Comparison of ENCODE assay signal across 19 mouse cellular contexts in genomic region chr3:108068826-108069225, GRCm38 (mm10). TPM values are rescaled to one million over a fixed set of nuclear protein-coding genes. Genes with fewer than 3 reads are reported as not detected.
DNase-seq lines count a peak whose midpoint lies in the region; ATAC-seq and TF ChIP-seq lines count a peak whose summit lies in the region.
"Had no signal": no experiment of that assay in that cellular context is flagged by ENCODE, and none has a peak within 500 bp of the region (broad histone marks: within the 10 kb centered on the region; RNA-seq: fewer than 3 reads in every experiment).

No protein-coding gene starts in this region.

- 0% methylated on average over 1 of the region's 1 CpGs for whole genome bisulfite sequencing in kidney, embryonic 15.5 days
- 10% methylated on average over 1 of the region's 1 CpGs for WGBS in embryonic facial prominence, embryonic 10.5 days
- 4% methylated on average over 1 of the region's 1 CpGs for WGBS in intestine, postnatal 0 days
- 28% methylated on average over 1 of the region's 1 CpGs for WGBS in stomach, postnatal 0 days
- 52% methylated on average over 1 of the region's 1 CpGs for WGBS in midbrain, embryonic 16.5 days

- H3K4me2 ChIP-seq in kidney, embryonic 15.5 days, result no peak overlapping the region
- H3K4me2 ChIP-seq in intestine, postnatal 0 days (replicated peaks; ENCODE audit: low read depth), result peak overlapping the region; percentile 59
- no peak overlapping the region for H3K4me2 ChIP-seq in stomach, postnatal 0 days (replicated peaks; ENCODE audit: low read depth)
- H3K4me2 ChIP-seq in midbrain, embryonic 16.5 days (ENCODE audit: low read length), result no peak overlapping the region
- H3K4me2 ChIP-seq: embryonic facial prominence, embryonic 12.5 days; limb, embryonic 12.5 days; midbrain, embryonic 12.5 days; neural tube, embryonic 15.5 days had no signal

- H3K27me3 ChIP-seq in kidney, embryonic 15.5 days, result no peaks in the 10 kb centered on the region
- no peaks in the 10 kb centered on the region for H3K27me3 ChIP-seq in embryonic facial prominence, embryonic 10.5 days (replicated peaks; ENCODE audit: low read depth, poor library complexity, severe bottlenecking)
- H3K27me3 ChIP-seq in intestine, postnatal 0 days (replicated peaks; ENCODE audit: control insufficient read depth, insufficient read depth, low read length), result no peaks in the 10 kb centered on the region
- no peaks in the 10 kb centered on the region for H3K27me3 ChIP-seq in stomach, postnatal 0 days (ENCODE audit: control insufficient read depth, insufficient read depth, low read length)
- no peaks in the 10 kb centered on the region for H3K27me3 ChIP-seq in midbrain, embryonic 16.5 days (ENCODE audit: control insufficient read depth, insufficient read depth, low read depth, low read length)
- H3K27me3 ChIP-seq: embryonic facial prominence, embryonic 12.5 days; limb, embryonic 12.5 days; midbrain, embryonic 12.5 days; neural tube, embryonic 15.5 days had no signal

- H3K9me3 ChIP-seq in kidney, embryonic 15.5 days (replicated peaks), result no peaks in the 10 kb centered on the region
- H3K9me3 ChIP-seq in embryonic facial prominence, embryonic 10.5 days, result no peaks in the 10 kb centered on the region
- no peaks in the 10 kb centered on the region for H3K9me3 ChIP-seq in intestine, postnatal 0 days (ENCODE audit: control insufficient read depth)
- H3K9me3 ChIP-seq in stomach, postnatal 0 days (ENCODE audit: control insufficient read depth, low read length), result no peaks in the 10 kb centered on the region
- no peaks in the 10 kb centered on the region for H3K9me3 ChIP-seq in midbrain, embryonic 16.5 days (replicated peaks; ENCODE audit: control insufficient read depth, low read length, poor library complexity, severe bottlenecking)
- H3K9me3 ChIP-seq: embryonic facial prominence, embryonic 12.5 days; G1E; limb, embryonic 12.5 days; midbrain, embryonic 12.5 days; neural tube, embryonic 15.5 days had no signal

- no peak for ATAC-seq in kidney, embryonic 15.5 days (replicated peaks; ENCODE audit: low FRiP score)
- peak; percentile 6 for ATAC-seq in intestine, postnatal 0 days
- no peak for ATAC-seq in stomach, postnatal 0 days (ENCODE audit: low FRiP score, low TSS enrichment)
- no peak for ATAC-seq in granulocyte monocyte progenitor cell, adult 5-6 weeks (replicated peaks; ENCODE audit: poor library complexity, severe bottlenecking)
- no peak for ATAC-seq in midbrain, embryonic 16.5 days
- ATAC-seq: forebrain, embryonic 16.5 days; hindbrain, postnatal 0 days had no signal

- H3K4me3 ChIP-seq in kidney, embryonic 15.5 days (replicated peaks), result no peak overlapping the region
- no peak overlapping the region for H3K4me3 ChIP-seq in embryonic facial prominence, embryonic 10.5 days
- peak overlapping the region; percentile 20; the same call in 1 of the 2 replicates for H3K4me3 ChIP-seq in intestine, postnatal 0 days (ENCODE audit: low read depth, low read length)
- no peak overlapping the region for H3K4me3 ChIP-seq in stomach, postnatal 0 days (ENCODE audit: low read depth, low read length)
- H3K4me3 ChIP-seq in midbrain, embryonic 16.5 days (ENCODE audit: low read depth, low read length), result no peak overlapping the region
- H3K4me3 ChIP-seq: embryonic facial prominence, embryonic 12.5 days; limb, embryonic 12.5 days; midbrain, embryonic 12.5 days; myocyte; neural tube, embryonic 15.5 days had no signal

- H3K9ac ChIP-seq in kidney, embryonic 15.5 days, result no peak overlapping the region
- H3K9ac ChIP-seq in intestine, postnatal 0 days (ENCODE audit: low read depth, low read length), result 0 out of 2 replicates have a peak overlapping the region, but pooled peaks have one; percentile 22
- no peak overlapping the region for H3K9ac ChIP-seq in stomach, postnatal 0 days (ENCODE audit: low read length)
- H3K9ac ChIP-seq in midbrain, embryonic 16.5 days (ENCODE audit: low read depth, low read length), result no peak overlapping the region
- H3K9ac ChIP-seq: embryonic facial prominence, embryonic 12.5 days; limb, embryonic 12.5 days; midbrain, embryonic 12.5 days; neural tube, embryonic 15.5 days had no signal

- H3K36me3 ChIP-seq in kidney, embryonic 15.5 days, result peaks cover 11% of the 10 kb centered on the region; the same call in 1 of the 2 replicates
- H3K36me3 ChIP-seq in embryonic facial prominence, embryonic 10.5 days (replicated peaks), result peaks cover 16% of the 10 kb centered on the region
- H3K36me3 ChIP-seq in intestine, postnatal 0 days (ENCODE audit: control insufficient read depth, insufficient read depth), result peaks cover 3% of the 10 kb centered on the region; the same call in 1 of the 2 replicates
- no peaks in the 10 kb centered on the region for H3K36me3 ChIP-seq in stomach, postnatal 0 days (ENCODE audit: control insufficient read depth, insufficient read depth, low read length)
- H3K36me3 ChIP-seq in midbrain, embryonic 16.5 days (ENCODE audit: control insufficient read depth, insufficient read depth, low read length), result 0 out of 2 replicates have a peak, but pooled peaks cover 3% of the 10 kb centered on the region
- H3K36me3 ChIP-seq: embryonic facial prominence, embryonic 12.5 days had no signal

- H3K4me1 ChIP-seq in kidney, embryonic 15.5 days, result peaks cover 17% of the 10 kb centered on the region; the same call in 1 of the 2 replicates
- peaks cover 7% of the 10 kb centered on the region; the same call in 1 of the 2 replicates for H3K4me1 ChIP-seq in embryonic facial prominence, embryonic 10.5 days
- H3K4me1 ChIP-seq in intestine, postnatal 0 days (replicated peaks; ENCODE audit: control insufficient read depth, insufficient read depth, low read length), result no peaks in the 10 kb centered on the region
- H3K4me1 ChIP-seq in stomach, postnatal 0 days (replicated peaks; ENCODE audit: control insufficient read depth, insufficient read depth), result no peaks in the 10 kb centered on the region
- no peaks in the 10 kb centered on the region; the same call in 1 of the 2 replicates for H3K4me1 ChIP-seq in midbrain, embryonic 16.5 days (ENCODE audit: control insufficient read depth, insufficient read depth, low read length)
- H3K4me1 ChIP-seq: embryonic facial prominence, embryonic 12.5 days had no signal

- no peak for TF ChIP-seq EP300 in stomach, postnatal 0 days (optimal IDR thresholded peaks at IDR 0.05)

- no peak for DNase-seq in kidney, adult 18-20 months
- no peak for DNase-seq in embryonic facial prominence, embryonic 10.5 days (ENCODE audit: low spot score)
- DNase-seq in stomach, postnatal 0 days (ENCODE audit: low spot score), result no peak
- DNase-seq: adrenal gland, adult 8-10 months; cerebellum, adult 11-12 months; layer of hippocampus, adult 9-11 months; right cerebral cortex, postnatal 4 days had no signal

- H3K27ac ChIP-seq in kidney, embryonic 15.5 days, result peak overlapping the region; percentile 14
- peak overlapping the region; percentile 26; the same call in 1 of the 2 replicates for H3K27ac ChIP-seq in embryonic facial prominence, embryonic 10.5 days (replicated peaks)
- peak overlapping the region; percentile 84 for H3K27ac ChIP-seq in intestine, postnatal 0 days (ENCODE audit: low read depth, low read length)
- H3K27ac ChIP-seq in stomach, postnatal 0 days (replicated peaks), result peak overlapping the region; percentile 30; the same call in 1 of the 2 replicates
- H3K27ac ChIP-seq in midbrain, embryonic 16.5 days (ENCODE audit: low read length), result no peak overlapping the region
- H3K27ac ChIP-seq: embryonic facial prominence, embryonic 12.5 days; hindbrain, postnatal 0 days; limb, embryonic 12.5 days; midbrain, embryonic 12.5 days; neural tube, embryonic 15.5 days had no signal

- TF ChIP-seq CTCF in intestine, postnatal 0 days (IDR thresholded peaks at IDR 0.05; ENCODE audit: low read depth), result no peak
- TF ChIP-seq CTCF in stomach, postnatal 0 days (IDR thresholded peaks at IDR 0.05; ENCODE audit: low read depth), result no peak

RNA-seq across cellular contexts. Expression of gene Ampd2, which starts 17.6 kb away (rescaled TPM):
- polyA plus RNA-seq in kidney, embryonic 15.5 days (2015; fragmentation: Nextera tagmentation; extraction: Ambion mirVana), result 59.3 and 66.2 TPM in 2 replicates
- polyA plus RNA-seq in embryonic facial prominence, embryonic 10.5 days (2016; fragmentation: Nextera tagmentation; extraction: Ambion mirVana), result 69.4 and 70.6 TPM in 2 replicates
- 17.6 and 18.2 TPM in 2 replicates for polyA plus RNA-seq in intestine, postnatal 0 days (2015; fragmentation: Nextera tagmentation; extraction: Ambion mirVana)
- 20.2 and 20.7 TPM in 2 replicates for polyA plus RNA-seq in stomach, postnatal 0 days (2015; fragmentation: Nextera tagmentation; extraction: Ambion mirVana)
- total RNA-seq in granulocyte monocyte progenitor cell, adult 5-6 weeks (2014; fragmentation: Nextera tagmentation), result 126 and 158 TPM in 2 replicates
- 54.6 and 69.6 TPM in 2 replicates for total RNA-seq in granulocyte monocyte progenitor cell, adult 5-6 weeks (2017)
- polyA plus RNA-seq in midbrain, embryonic 16.5 days (2015; fragmentation: Nextera tagmentation; extraction: Ambion mirVana), result 71.2 and 72.4 TPM in 2 replicates

RNA-seq across cellular contexts. Expression of gene Gnat2, which starts 23.8 kb away (rescaled TPM):
- 0.68 and 1.9 TPM in 2 replicates for polyA plus RNA-seq in kidney, embryonic 15.5 days (2015; fragmentation: Nextera tagmentation; extraction: Ambion mirVana)
- 0.90 and 1.3 TPM in 2 replicates for polyA plus RNA-seq in embryonic facial prominence, embryonic 10.5 days (2016; fragmentation: Nextera tagmentation; extraction: Ambion mirVana)
- 0.43 and 0.80 TPM in 2 replicates for polyA plus RNA-seq in intestine, postnatal 0 days (2015; fragmentation: Nextera tagmentation; extraction: Ambion mirVana)
- 0.59 and 0.71 TPM in 2 replicates for polyA plus RNA-seq in stomach, postnatal 0 days (2015; fragmentation: Nextera tagmentation; extraction: Ambion mirVana)
- total RNA-seq in granulocyte monocyte progenitor cell, adult 5-6 weeks (2014; fragmentation: Nextera tagmentation), result 1.9 and 2.2 TPM in 2 replicates
- total RNA-seq in granulocyte monocyte progenitor cell, adult 5-6 weeks (2017), result 2.5 TPM in 1 of 2 replicates, not detected in the other
- polyA plus RNA-seq in midbrain, embryonic 16.5 days (2015; fragmentation: Nextera tagmentation; extraction: Ambion mirVana), result 0.15 and 0.19 TPM in 2 replicates
- total RNA-seq: hindbrain, postnatal 0 days had no signal

RNA-seq across cellular contexts. Expression of gene Gstm4, which starts 24.1 kb away (rescaled TPM):
- polyA plus RNA-seq in kidney, embryonic 15.5 days (2015; fragmentation: Nextera tagmentation; extraction: Ambion mirVana), result 15.9 and 18.8 TPM in 2 replicates
- polyA plus RNA-seq in embryonic facial prominence, embryonic 10.5 days (2016; fragmentation: Nextera tagmentation; extraction: Ambion mirVana), result 12.9 and 13.2 TPM in 2 replicates
- 28.4 and 30.5 TPM in 2 replicates for polyA plus RNA-seq in intestine, postnatal 0 days (2015; fragmentation: Nextera tagmentation; extraction: Ambion mirVana)
- polyA plus RNA-seq in stomach, postnatal 0 days (2015; fragmentation: Nextera tagmentation; extraction: Ambion mirVana), result 19.4 and 19.6 TPM in 2 replicates
- 21.7 and 31.2 TPM in 2 replicates for total RNA-seq in granulocyte monocyte progenitor cell, adult 5-6 weeks (2014; fragmentation: Nextera tagmentation)
- total RNA-seq in granulocyte monocyte progenitor cell, adult 5-6 weeks (2017), result 16.3 and 35.5 TPM in 2 replicates
- polyA plus RNA-seq in midbrain, embryonic 16.5 days (2015; fragmentation: Nextera tagmentation; extraction: Ambion mirVana), result 22.2 and 23.1 TPM in 2 replicates
- total RNA-seq: G1E had no signal
- polyA plus RNA-seq: G1E had no signal

RNA-seq across cellular contexts. Expression of gene Gstm1, which starts 51.1 kb away (rescaled TPM):
- polyA plus RNA-seq in kidney, embryonic 15.5 days (2015; fragmentation: Nextera tagmentation; extraction: Ambion mirVana), result 75.6 and 93.6 TPM in 2 replicates
- polyA plus RNA-seq in embryonic facial prominence, embryonic 10.5 days (2016; fragmentation: Nextera tagmentation; extraction: Ambion mirVana), result 32.4 and 35.2 TPM in 2 replicates
- polyA plus RNA-seq in intestine, postnatal 0 days (2015; fragmentation: Nextera tagmentation; extraction: Ambion mirVana), result 92.7 and 96.3 TPM in 2 replicates
- 892 and 954 TPM in 2 replicates for polyA plus RNA-seq in stomach, postnatal 0 days (2015; fragmentation: Nextera tagmentation; extraction: Ambion mirVana)
- 1,142 and 1,261 TPM in 2 replicates for total RNA-seq in granulocyte monocyte progenitor cell, adult 5-6 weeks (2014; fragmentation: Nextera tagmentation)
- total RNA-seq in granulocyte monocyte progenitor cell, adult 5-6 weeks (2017), result 468 and 672 TPM in 2 replicates
- polyA plus RNA-seq in midbrain, embryonic 16.5 days (2015; fragmentation: Nextera tagmentation; extraction: Ambion mirVana), result 86.7 and 139 TPM in 2 replicates
- total RNA-seq: G1E had no signal
